Mouse (Mus musculus): ENCODE measurements around the gene Epha1.

DNA sequence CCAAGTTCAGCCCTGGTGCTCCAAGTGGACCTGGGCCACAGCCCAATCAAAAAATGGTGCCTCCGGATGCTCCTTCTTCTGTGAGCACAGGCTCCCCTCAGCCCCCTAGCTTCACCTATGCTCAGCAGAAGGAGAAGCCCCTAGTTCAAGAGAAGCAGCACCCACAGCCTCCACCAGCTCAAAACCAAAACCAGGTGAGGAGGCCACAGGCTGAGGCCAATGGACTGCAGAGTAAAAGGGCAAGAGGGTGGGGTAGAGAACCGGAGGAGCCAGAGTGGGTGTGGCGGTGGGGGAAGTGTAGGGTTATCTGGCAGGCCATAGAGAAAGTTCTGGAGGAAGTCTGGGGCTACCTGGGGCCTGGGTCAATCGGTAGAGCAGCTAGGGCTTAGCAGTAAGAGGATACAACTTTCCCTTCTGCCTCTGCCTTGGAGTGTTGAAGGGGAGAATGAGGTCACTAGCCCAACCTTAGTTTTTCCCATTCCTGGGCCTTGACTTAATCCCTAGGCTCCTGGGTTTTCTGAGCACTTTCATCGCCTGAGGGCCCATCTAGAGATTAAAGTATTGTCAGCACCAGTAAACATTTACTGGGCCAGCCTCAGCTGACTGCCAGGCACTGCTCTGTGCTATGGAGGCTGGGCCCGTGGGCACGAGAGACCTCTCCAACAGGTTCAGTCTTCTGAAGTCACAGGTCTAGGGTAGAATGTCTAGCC, 21.1 kb downstream of the Epha1 start:
- no peak for TF ChIP-seq CTCF (conservative IDR thresholded peaks at IDR 0.05; ENCODE audit: low read length)
- TF ChIP-seq POU5F1 (IDR thresholded peaks at IDR 0.05; ENCODE audit: borderline replicate concordance, low read length): no peak

Data from E14TG2a.4 (cell line).